Mouse (Mus musculus) midbrain, embryonic 16.5 days (tissue): ENCODE data around the gene Laptm4a. TPM values are rescaled to one million over a fixed set of nuclear protein-coding genes. Genes with fewer than 3 reads are reported as not detected.
"Not testable (repeated sequence)": the region's sequence is repeated elsewhere in the genome, so short reads cannot be mapped to it uniquely, and the experiment has no call there.

Experiments
- ATAC-seq: fragments of 200-750 bp; cut with Nextera tagmentation; 2 replicates; pipeline ENCODE4 v1.8.0; 2017; ENCODE audit warnings: moderate TSS enrichment
- H3K27ac ChIP-seq: fragments of 300-500 bp; sonication (generic); 2 replicates; pipeline ENCODE4 v1.5.1; 2014; ENCODE audit warnings: mild to moderate bottlenecking, low read length, mixed read lengths
- H3K27me3 ChIP-seq: fragments of 300-500 bp; sonication (generic); 2 replicates; pipeline ENCODE4 v1.6.1; 2014; ENCODE audit warnings: low read depth, low read length, mixed read lengths; ENCODE audit not compliant: control insufficient read depth, insufficient read depth
- H3K36me3 ChIP-seq: fragments of 300-500 bp; sonication (generic); 2 replicates; pipeline ENCODE4 v1.6.1; 2014; ENCODE audit warnings: mild to moderate bottlenecking, low read length, moderate library complexity, mixed read lengths; ENCODE audit not compliant: control insufficient read depth, insufficient read depth
- H3K4me1 ChIP-seq: fragments of 300-500 bp; sonication (generic); 2 replicates; pipeline ENCODE4 v1.6.1; 2014; ENCODE audit warnings: mild to moderate bottlenecking, low read length, mixed read lengths; ENCODE audit not compliant: control insufficient read depth, insufficient read depth
- H3K4me2 ChIP-seq: fragments of 300-500 bp; sonication (generic); 2 replicates; pipeline ENCODE4 v1.6.1; 2014; ENCODE audit warnings: mild to moderate bottlenecking, low read length, mixed read lengths
- H3K4me3 ChIP-seq: fragments of 300-500 bp; sonication (generic); 2 replicates; pipeline ENCODE4 v1.5.1; 2014; ENCODE audit warnings: low read depth, mild to moderate bottlenecking, low read length, moderate library complexity, mixed read lengths
- H3K9ac ChIP-seq: fragments of 300-500 bp; sonication (generic); 2 replicates; pipeline ENCODE4 v1.6.1; 2014; ENCODE audit warnings: low read depth, low read length, mixed read lengths
- H3K9me3 ChIP-seq: fragments of 300-500 bp; sonication (generic); replicated peaks from 2 replicates; pipeline ENCODE4 v1.6.1; 2014; ENCODE audit warnings: mild to moderate bottlenecking, low read length, mixed read lengths; ENCODE audit not compliant: control insufficient read depth, poor library complexity, severe bottlenecking
- WGBS: fragments of 180-500 bp; shearing (Covaris S2); extraction: QIAGEN DNeasy Blood & Tissue Kit; methylation state at CpG from one replicate; pipeline ENCODE4 v1.1.7; 2014; 5-methylcytosine and 5-hydroxymethylcytosine counted together
- polyA plus RNA-seq: library from polyadenylated mRNA; unstranded; fragments of >200 nt; fragmentation: Nextera tagmentation; extraction: Ambion mirVana; gene quantifications from 2 replicates; pipeline ENCODE4 v1.2.1, GENCODE M21; 2015

Gene Laptm4a
- polyA plus RNA-seq, 1 experiment from 2014 or later: 190 TPM

DNA sequence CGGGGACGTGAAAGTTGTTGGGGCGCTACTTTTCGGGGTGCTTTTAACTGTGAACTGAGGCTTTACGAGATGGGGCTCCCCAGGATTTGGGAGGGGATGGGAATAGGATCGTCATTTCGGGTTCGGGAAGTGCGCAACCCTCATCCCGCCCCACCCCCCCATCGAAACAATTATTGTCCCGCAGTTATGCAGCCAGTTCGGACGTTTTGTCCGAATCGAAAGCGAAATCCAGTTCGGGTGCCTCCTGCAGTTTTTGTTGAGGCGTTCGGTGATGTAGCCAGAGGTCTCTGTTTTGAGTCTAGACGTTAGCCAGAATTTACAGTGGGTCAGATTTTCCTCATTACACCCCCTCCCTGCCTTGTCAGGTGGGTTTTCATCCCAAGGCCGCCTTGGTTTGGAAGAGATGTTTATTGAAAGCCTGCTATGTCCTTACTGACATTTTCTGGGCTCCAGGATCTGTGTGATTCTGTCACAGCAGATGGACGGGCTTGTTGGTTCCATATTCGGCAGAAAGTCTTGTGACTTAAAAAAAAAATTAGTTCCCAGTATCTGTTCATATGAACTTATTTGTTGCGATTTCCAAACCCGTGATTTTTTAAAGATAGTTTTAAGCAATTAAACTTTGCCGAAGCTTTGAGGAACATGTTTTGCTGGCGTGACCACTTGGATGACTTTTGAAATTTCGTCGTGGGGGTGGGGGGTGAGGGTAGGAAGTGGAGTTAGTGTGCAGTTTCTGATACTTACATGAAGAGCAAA, 1.1 kb downstream of the Laptm4a start:
- Histone ChIP-seq H3K9me3 (no peaks in the 10 kb centered on the region), H3K4me1 (peaks cover 28% of the 10 kb centered on the region), H3K36me3 (no peaks in the 10 kb centered on the region), H3K4me2 (peak overlapping the region; percentile 73), H3K27ac (peak overlapping the region; percentile 91), H3K27me3 (no peaks in the 10 kb centered on the region), H3K4me3 (peak overlapping the region; percentile 82), H3K9ac (peak overlapping the region; percentile 90)
- 4% methylated on average over 30 of the region's 30 CpGs for WGBS
- no peak for ATAC-seq

DNA sequence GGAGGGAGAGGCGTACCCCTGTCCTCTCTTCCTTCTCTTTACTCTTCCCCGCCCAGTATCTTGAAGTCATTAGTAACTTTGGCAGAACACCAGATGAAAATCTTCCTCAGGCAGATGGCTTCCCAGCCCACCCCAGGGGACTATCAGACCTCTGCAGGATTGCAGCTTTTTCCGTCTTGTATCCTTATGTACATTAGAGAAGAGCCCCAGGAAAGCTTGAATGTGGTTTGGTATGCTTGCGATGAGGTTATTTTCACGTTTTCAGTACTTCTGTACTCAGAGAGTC, 1.6 kb downstream of the Laptm4a start:
- H3K27ac ChIP-seq: no peak overlapping the region
- peak overlapping the region; percentile 90 for H3K9ac ChIP-seq
- peak overlapping the region; percentile 73 for H3K4me2 ChIP-seq
- peaks cover 29% of the 10 kb centered on the region for H3K4me1 ChIP-seq
- H3K27me3 ChIP-seq: no peaks in the 10 kb centered on the region
- H3K9me3 ChIP-seq: no peaks in the 10 kb centered on the region
- no peak for ATAC-seq
- H3K4me3 ChIP-seq: peak overlapping the region; percentile 82
- no peaks in the 10 kb centered on the region for H3K36me3 ChIP-seq
- WGBS: 30% methylated on average over 5 of the region's 5 CpGs

DNA sequence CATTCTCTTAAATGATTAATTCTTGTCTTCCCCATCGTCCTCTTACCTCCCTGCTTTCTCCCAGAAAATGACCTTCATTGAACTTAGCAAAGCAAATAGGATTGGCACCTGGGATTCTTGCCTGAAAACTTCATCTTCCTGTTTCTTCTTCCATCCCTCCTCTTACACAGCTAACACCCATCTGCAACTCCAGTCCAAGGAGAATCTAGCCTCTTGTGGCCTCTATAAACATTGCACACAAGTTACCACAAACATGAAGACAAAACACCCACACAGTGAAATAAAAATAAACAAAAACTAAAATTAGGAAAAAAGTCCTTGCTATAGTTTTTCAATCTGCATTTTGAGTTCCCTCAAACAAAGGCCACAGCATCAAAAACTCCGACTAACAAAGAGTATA, 2.1 kb downstream of the Laptm4a start:
- Histone ChIP-seq H3K27me3 (no peaks in the 10 kb centered on the region), H3K9me3 (no peaks in the 10 kb centered on the region), H3K4me1 (peaks cover 29% of the 10 kb centered on the region), H3K36me3 (no peaks in the 10 kb centered on the region), H3K9ac (peak overlapping the region; percentile 90; the same call in 1 of the 2 replicates), H3K4me3 (0 out of 2 replicates have a peak overlapping the region, but pooled peaks have one; percentile 2), H3K4me2 (peak overlapping the region; percentile 73), H3K27ac (no peak overlapping the region)
- ATAC-seq: no peak
- 42% methylated on average over 2 of the region's 2 CpGs for WGBS

DNA sequence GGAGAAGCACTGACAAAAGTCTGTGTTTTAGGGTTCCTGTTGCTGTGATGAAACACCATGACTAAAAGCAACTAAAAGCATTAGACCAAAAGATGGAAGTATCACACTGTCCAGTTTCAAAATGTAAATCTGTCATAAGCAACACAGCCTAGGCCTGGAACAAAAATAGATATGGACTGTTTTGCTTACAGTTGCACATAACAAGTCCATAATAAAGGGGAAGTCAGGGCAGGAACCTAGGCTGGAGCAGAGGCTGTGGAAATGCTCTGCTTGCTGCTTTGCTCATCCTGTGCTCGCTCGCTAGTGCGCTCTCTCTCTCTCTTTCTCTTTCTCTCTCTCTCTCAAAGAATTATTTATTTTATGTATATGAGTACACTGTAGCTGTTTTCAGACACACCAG, 6.2 kb downstream of the Laptm4a start:
- H3K4me3 ChIP-seq: no peak overlapping the region
- peaks cover 36% of the 10 kb centered on the region for H3K4me1 ChIP-seq
- H3K4me2 ChIP-seq: no peak overlapping the region
- WGBS: 96% methylated on average over 3 of the region's 3 CpGs
- no peak overlapping the region for H3K27ac ChIP-seq
- H3K27me3 ChIP-seq: no peaks in the 10 kb centered on the region
- no peak overlapping the region for H3K9ac ChIP-seq
- no peak for ATAC-seq
- H3K36me3 ChIP-seq: no peaks in the 10 kb centered on the region
- no peaks in the 10 kb centered on the region for H3K9me3 ChIP-seq

DNA sequence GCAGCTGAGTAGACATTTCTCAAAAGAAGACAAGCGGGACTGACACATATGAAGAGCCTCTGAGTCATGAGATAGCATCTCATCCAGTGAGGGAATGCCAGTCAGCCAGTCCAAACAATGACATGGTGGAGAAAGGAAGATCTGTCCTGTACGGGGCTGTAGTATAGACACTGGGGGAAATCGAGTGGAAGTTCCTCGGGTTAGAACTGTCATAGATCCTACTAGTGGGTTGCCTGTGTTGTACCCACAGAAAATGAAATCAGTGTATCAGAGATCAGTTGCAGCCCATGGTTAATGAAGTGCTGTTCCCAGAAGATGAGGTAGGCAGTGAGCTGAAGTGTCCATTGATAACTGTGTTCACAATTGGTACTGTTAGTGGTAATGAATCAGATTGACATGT, 7.3 kb downstream of the Laptm4a start:
- 89% methylated on average over 4 of the region's 4 CpGs for WGBS
- no peak for ATAC-seq
- Histone ChIP-seq H3K27me3 (no peaks in the 10 kb centered on the region), H3K4me2 (no peak overlapping the region), H3K4me1 (peaks cover 25% of the 10 kb centered on the region), H3K9me3 (no peaks in the 10 kb centered on the region), H3K36me3 (no peaks in the 10 kb centered on the region), H3K9ac (no peak overlapping the region), H3K27ac (no peak overlapping the region), H3K4me3 (no peak overlapping the region)

DNA sequence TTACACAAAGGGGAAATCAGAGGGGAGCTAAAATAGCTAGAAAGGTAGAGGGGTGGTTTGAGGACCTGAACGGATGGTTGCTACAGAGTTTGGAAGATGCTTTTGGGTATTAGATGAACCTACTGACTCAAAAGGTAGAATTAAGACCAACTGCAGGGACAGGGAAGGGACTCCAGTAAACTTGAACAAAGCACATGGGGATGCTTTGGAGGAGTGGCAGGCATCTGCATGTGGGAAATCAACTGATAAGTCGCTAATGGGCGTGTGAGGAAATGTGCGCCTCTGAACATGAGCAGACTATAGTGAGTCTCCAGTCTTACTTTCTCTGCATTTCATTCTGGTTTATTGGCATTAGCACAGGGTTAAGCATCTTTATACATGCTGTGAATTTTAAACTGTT, 9.6 kb downstream of the Laptm4a start:
- peaks cover 14% of the 10 kb centered on the region; the same call in 1 of the 2 replicates for H3K4me1 ChIP-seq
- no peaks in the 10 kb centered on the region for H3K9me3 ChIP-seq
- H3K4me2 ChIP-seq: no peak overlapping the region
- no peaks in the 10 kb centered on the region for H3K27me3 ChIP-seq
- ATAC-seq: no peak
- no peak overlapping the region for H3K4me3 ChIP-seq
- WGBS: 89% methylated on average over 4 of the region's 4 CpGs
- H3K27ac ChIP-seq: no peak overlapping the region
- H3K36me3 ChIP-seq: peaks cover 14% of the 10 kb centered on the region
- H3K9ac ChIP-seq: no peak overlapping the region

DNA sequence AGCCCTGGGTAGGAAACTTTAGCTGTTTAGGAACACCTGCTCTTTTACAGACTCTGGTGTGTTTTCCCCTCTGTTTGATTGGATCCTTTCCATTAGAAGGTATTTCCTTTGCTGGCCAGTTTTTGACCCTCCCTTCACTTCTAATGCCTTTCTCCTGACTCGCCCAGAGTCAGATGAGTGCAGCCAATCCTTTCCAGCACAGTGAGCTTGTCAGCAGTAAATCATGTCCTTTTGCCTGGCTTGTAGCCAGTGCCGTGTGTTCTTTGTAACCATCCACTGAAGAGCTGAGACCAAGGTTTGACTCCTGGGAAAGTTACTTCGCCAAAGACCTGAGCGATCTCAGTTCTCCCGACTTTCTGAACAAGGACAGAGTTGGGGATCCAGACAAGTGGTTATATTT, 13.9 kb downstream of the Laptm4a start:
- H3K4me3 ChIP-seq: no peak overlapping the region
- H3K9ac ChIP-seq: no peak overlapping the region
- no peak overlapping the region for H3K4me2 ChIP-seq
- peaks cover 31% of the 10 kb centered on the region for H3K36me3 ChIP-seq
- ATAC-seq: no peak
- 90% methylated on average over 5 of the region's 5 CpGs for WGBS
- H3K4me1 ChIP-seq: 0 out of 2 replicates have a peak, but pooled peaks cover 6% of the 10 kb centered on the region
- no peaks in the 10 kb centered on the region for H3K9me3 ChIP-seq
- no peak overlapping the region for H3K27ac ChIP-seq
- H3K27me3 ChIP-seq: no peaks in the 10 kb centered on the region

DNA sequence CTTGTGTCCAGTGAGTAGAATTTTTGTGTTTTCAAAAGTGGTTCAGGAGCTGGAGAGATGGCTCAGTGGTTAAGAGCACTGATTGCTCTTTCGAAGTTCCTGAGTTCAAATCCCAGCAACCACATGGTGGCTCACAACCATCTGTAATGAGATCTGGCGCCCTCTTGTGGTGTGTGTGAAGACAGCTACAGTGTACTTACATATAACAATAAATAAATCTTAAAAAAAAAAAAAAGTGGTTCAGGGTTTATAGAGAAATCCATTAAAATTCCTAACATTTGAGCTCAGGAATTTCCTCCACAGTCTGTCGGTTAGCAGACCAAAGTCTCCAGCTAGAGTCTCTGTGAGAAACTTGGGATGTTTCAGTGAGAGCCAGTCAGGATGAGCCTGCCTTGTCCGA, 14.7 kb downstream of the Laptm4a start:
- H3K9ac ChIP-seq, H3K4me3 ChIP-seq, H3K4me2 ChIP-seq, H3K27me3 ChIP-seq, ATAC-seq, H3K27ac ChIP-seq, H3K4me1 ChIP-seq, H3K9me3 ChIP-seq: not testable (repeated sequence)
- H3K36me3 ChIP-seq: peaks cover 31% of the 10 kb centered on the region
- 77% methylated on average over 4 of the region's 4 CpGs for WGBS

DNA sequence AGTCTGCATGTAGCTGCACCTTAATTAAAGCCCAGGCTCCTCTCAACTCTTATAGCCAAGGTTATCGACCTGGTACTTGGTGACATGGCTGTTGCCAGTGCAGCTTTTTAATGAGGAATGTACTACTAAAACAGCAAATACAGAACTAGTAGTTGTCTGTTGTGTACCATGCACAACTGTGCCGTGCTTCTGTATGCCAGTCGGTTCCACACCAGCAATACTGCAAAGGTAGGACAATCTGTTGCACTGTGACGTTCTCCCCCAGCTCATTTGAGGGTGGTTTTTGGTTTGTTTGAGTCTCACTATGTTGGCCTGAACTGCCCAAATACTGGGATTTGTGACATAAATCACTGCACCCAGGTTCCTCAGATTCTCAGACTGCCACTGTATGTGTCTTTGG, 18.0 kb downstream of the Laptm4a start:
- no peaks in the 10 kb centered on the region for H3K4me1 ChIP-seq
- peaks cover 31% of the 10 kb centered on the region for H3K36me3 ChIP-seq
- H3K4me3 ChIP-seq: no peak overlapping the region
- no peaks in the 10 kb centered on the region for H3K9me3 ChIP-seq
- no peak overlapping the region for H3K9ac ChIP-seq
- no peak overlapping the region for H3K27ac ChIP-seq
- WGBS: 93% methylated on average over 4 of the region's 4 CpGs
- no peak for ATAC-seq
- no peaks in the 10 kb centered on the region for H3K27me3 ChIP-seq
- H3K4me2 ChIP-seq: no peak overlapping the region
